Mouse (Mus musculus): ENCODE measurements around the gene Acly. TPM values are rescaled to one million over a fixed set of nuclear protein-coding genes. Genes with fewer than 3 reads are reported as not detected.

The Acly gene
- polyA plus RNA-seq, 1 experiment = 94.6 TPM

- H3K4me3 ChIP-seq (ENCODE audit: insufficient read depth, low read length) = no peak overlapping the region
- no peaks in the 10 kb centered on the region for H3K4me1 ChIP-seq (ENCODE audit: control insufficient read depth, insufficient read depth, low read length)
- no peak overlapping the region for H3K27ac ChIP-seq (ENCODE audit: insufficient read depth, low read length)
- TF ChIP-seq CTCF (IDR thresholded peaks at IDR 0.05; ENCODE audit: extremely low read depth, insufficient read depth, low read length) (no peak), POLR2A (IDR thresholded peaks at IDR 0.05; ENCODE audit: extremely low read depth, insufficient read depth, low read length) (no peak)
These were observed 6.1 kb upstream of the Acly start for GRCm38 (mm10) chr11:100533871-100534270.

- TF ChIP-seq POLR2A (IDR thresholded peaks at IDR 0.05; ENCODE audit: extremely low read depth, insufficient read depth, low read length) (no peak), CTCF (IDR thresholded peaks at IDR 0.05; ENCODE audit: extremely low read depth, insufficient read depth, low read length) (no peak)
- peaks cover 3% of the 10 kb centered on the region; the same call in 1 of the 2 replicates for H3K4me1 ChIP-seq (ENCODE audit: control insufficient read depth, insufficient read depth, low read length)
- peak overlapping the region; percentile 70 for H3K4me3 ChIP-seq (ENCODE audit: insufficient read depth, low read length)
- H3K27ac ChIP-seq (ENCODE audit: insufficient read depth, low read length) = peak overlapping the region; percentile 4; the same call in 1 of the 2 replicates
These were observed 770 bp upstream of the Acly start for GRCm38 (mm10) chr11:100528375-100529165.

GRCm38 (mm10) chr11:100527066-100527457, 738 bp downstream of the Acly start:
- Histone ChIP-seq H3K27ac (ENCODE audit: insufficient read depth, low read length) (no peak overlapping the region; the same call in 1 of the 2 replicates), H3K4me1 (ENCODE audit: control insufficient read depth, insufficient read depth, low read length) (peaks cover 3% of the 10 kb centered on the region; the same call in 1 of the 2 replicates), H3K4me3 (ENCODE audit: insufficient read depth, low read length) (peak overlapping the region; percentile 70)
- TF ChIP-seq POLR2A (IDR thresholded peaks at IDR 0.05; ENCODE audit: extremely low read depth, insufficient read depth, low read length) (no peak), CTCF (IDR thresholded peaks at IDR 0.05; ENCODE audit: extremely low read depth, insufficient read depth, low read length) (no peak)

- H3K27ac ChIP-seq (ENCODE audit: insufficient read depth, low read length) = no peak overlapping the region
- peaks cover 3% of the 10 kb centered on the region; the same call in 1 of the 2 replicates for H3K4me1 ChIP-seq (ENCODE audit: control insufficient read depth, insufficient read depth, low read length)
- TF ChIP-seq CTCF (IDR thresholded peaks at IDR 0.05; ENCODE audit: extremely low read depth, insufficient read depth, low read length) (no peak), POLR2A (IDR thresholded peaks at IDR 0.05; ENCODE audit: extremely low read depth, insufficient read depth, low read length) (no peak)
- peak overlapping the region; percentile 70; the same call in 1 of the 2 replicates for H3K4me3 ChIP-seq (ENCODE audit: insufficient read depth, low read length)
These were observed 1.6 kb downstream of the Acly start for GRCm38 (mm10) chr11:100526052-100526816.

DNA sequence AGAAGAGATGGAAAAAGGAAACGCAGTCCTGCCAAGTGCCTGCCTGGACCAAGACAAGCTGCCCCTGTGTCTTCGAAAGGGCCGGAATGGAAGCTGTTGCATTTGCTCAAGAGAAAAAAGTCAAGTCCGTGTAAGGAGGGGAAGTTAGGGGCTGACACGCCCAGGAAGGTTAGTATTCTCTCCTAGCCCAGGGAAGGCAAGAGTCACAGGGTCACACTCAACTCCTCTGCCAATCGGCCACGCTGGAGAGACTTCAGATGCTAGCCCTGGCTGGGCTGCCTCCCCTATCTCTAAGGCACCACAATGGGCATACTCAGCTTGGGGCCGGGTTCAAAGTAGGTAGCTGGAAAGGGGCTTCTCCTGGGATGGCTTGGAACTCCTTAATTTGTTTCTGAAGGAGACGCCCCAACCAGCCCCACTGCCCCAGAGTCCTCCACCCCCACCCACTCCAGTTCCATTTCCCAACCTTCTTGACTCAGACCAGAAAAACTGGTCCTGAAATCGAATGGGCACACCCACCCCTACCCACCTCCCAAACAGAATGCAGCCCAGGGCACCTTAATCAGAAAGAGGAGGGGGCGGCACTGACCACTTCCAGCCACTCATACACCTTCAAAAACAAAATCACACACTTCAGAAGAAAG, 2.7 kb downstream of the Acly start:
- Histone ChIP-seq H3K4me3 (ENCODE audit: insufficient read depth, low read length) (no peak overlapping the region), H3K4me1 (ENCODE audit: control insufficient read depth, insufficient read depth, low read length) (peaks cover 3% of the 10 kb centered on the region; the same call in 1 of the 2 replicates)
- no peak for TF ChIP-seq CTCF (IDR thresholded peaks at IDR 0.05; ENCODE audit: extremely low read depth, insufficient read depth, low read length)
- TF ChIP-seq POLR2A (IDR thresholded peaks at IDR 0.05; ENCODE audit: extremely low read depth, insufficient read depth, low read length) = no peak

DNA sequence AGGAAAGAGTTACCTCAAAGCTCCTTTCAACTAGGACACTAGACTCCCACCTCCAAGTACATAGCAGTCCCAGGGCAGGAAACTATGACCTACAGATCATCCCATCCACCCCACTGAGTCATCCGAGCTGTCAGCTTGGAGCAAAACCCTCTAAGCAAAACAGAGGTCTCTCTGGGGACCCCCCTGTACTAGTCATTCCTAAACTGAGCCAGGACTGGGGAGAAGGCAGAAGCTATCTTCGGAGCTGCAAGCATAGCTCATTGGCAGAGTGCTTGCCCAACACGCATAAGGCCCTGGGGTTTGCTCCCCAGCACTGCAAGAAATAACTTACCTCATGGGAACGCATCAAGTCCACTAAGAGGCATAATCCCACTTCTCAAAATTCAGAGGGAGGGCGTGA, 3.4 kb downstream of the Acly start:
- no peak overlapping the region for H3K4me3 ChIP-seq (ENCODE audit: insufficient read depth, low read length)
- TF ChIP-seq POLR2A (IDR thresholded peaks at IDR 0.05; ENCODE audit: extremely low read depth, insufficient read depth, low read length) = no peak
- TF ChIP-seq CTCF (IDR thresholded peaks at IDR 0.05; ENCODE audit: extremely low read depth, insufficient read depth, low read length) = no peak
- H3K4me1 ChIP-seq (ENCODE audit: control insufficient read depth, insufficient read depth, low read length) = peaks cover 3% of the 10 kb centered on the region; the same call in 1 of the 2 replicates
- no peak overlapping the region for H3K27ac ChIP-seq (ENCODE audit: insufficient read depth, low read length)

More for the DNA sequence above, 2.7 kb downstream of the Acly start:
- H3K27ac ChIP-seq (ENCODE audit: insufficient read depth, low read length) = no peak overlapping the region

DNA sequence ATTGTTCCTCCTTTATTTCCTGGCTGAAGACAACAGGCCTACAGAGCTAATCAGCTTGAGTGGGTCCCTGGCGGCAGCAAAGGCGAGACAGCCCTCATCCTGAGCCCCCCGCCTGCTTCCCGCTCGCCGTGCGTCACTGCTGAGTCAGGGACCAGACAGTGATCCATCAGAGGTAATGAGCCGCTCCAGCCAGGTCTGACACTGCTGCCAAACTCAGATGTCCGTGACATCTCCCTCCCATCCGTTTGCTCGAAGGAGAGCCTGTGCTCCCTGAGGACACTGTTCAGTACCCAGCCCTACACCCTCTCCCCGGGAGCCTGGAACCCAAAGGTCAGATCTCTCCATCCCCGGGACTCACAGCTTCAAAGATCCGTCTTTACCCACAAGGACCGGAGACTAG, 7.0 kb downstream of the Acly start:
- H3K27ac ChIP-seq (ENCODE audit: insufficient read depth, low read length) = no peak overlapping the region
- TF ChIP-seq CTCF (IDR thresholded peaks at IDR 0.05; ENCODE audit: extremely low read depth, insufficient read depth, low read length) (no peak), POLR2A (IDR thresholded peaks at IDR 0.05; ENCODE audit: extremely low read depth, insufficient read depth, low read length) (no peak)
- no peak overlapping the region for H3K4me3 ChIP-seq (ENCODE audit: insufficient read depth, low read length)
- H3K4me1 ChIP-seq (ENCODE audit: control insufficient read depth, insufficient read depth, low read length) = peaks cover 1% of the 10 kb centered on the region; the same call in 1 of the 2 replicates

GRCm38 (mm10) chr11:100519188-100519587, 8.6 kb downstream of the Acly start:
- no peak for TF ChIP-seq CTCF (IDR thresholded peaks at IDR 0.05; ENCODE audit: extremely low read depth, insufficient read depth, low read length)
- no peak for TF ChIP-seq POLR2A (IDR thresholded peaks at IDR 0.05; ENCODE audit: extremely low read depth, insufficient read depth, low read length)
- Histone ChIP-seq H3K4me1 (ENCODE audit: control insufficient read depth, insufficient read depth, low read length) (no peaks in the 10 kb centered on the region), H3K27ac (ENCODE audit: insufficient read depth, low read length) (no peak overlapping the region), H3K4me3 (ENCODE audit: insufficient read depth, low read length) (no peak overlapping the region)

DNA sequence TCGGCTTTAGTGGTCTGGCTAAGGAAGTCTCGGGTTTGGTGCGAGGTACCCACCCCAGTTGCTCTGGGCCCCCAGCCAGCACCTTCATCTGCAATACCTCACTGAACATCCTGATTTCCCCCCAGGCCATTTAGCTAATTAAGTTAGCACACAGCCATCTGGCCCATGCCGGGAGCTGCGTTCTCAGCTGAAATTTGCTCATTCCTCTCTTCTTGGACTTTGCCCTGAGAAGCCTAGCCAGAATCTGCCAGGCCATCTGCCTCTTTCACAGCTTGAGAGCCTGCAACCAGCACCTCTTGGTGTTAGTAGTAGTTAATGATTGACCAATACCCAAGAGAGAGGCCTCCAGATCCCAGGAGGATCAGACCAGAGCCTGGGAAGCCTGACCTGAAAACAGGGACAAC, 9.6 kb downstream of the Acly start:
- no peak overlapping the region for H3K4me3 ChIP-seq (ENCODE audit: insufficient read depth, low read length)
- H3K4me1 ChIP-seq (ENCODE audit: control insufficient read depth, insufficient read depth, low read length) = no peaks in the 10 kb centered on the region
- TF ChIP-seq CTCF (IDR thresholded peaks at IDR 0.05; ENCODE audit: extremely low read depth, insufficient read depth, low read length) = no peak
- TF ChIP-seq POLR2A (IDR thresholded peaks at IDR 0.05; ENCODE audit: extremely low read depth, insufficient read depth, low read length) = no peak
- H3K27ac ChIP-seq (ENCODE audit: insufficient read depth, low read length) = no peak overlapping the region
